Comparison of ENCODE assay signal across 21 mouse cellular contexts in genomic region chr17:24642791-24643343, GRCm38 (mm10). TPM values are rescaled to one million over a fixed set of nuclear protein-coding genes. Genes with fewer than 3 reads are reported as not detected.
A peak's percentile ranks its signal among the peaks of the same experiment; 100 is the strongest.
DNase-seq lines count a peak whose midpoint lies in the region; ATAC-seq and TF ChIP-seq lines count a peak whose summit lies in the region.
"Had no signal": no experiment of that assay in that cellular context is flagged by ENCODE, and none has a peak within 500 bp of the region (broad histone marks: within the 10 kb centered on the region; RNA-seq: fewer than 3 reads in every experiment).

No protein-coding gene starts in this region.

- peak overlapping the region; percentile 94 for H3K27ac ChIP-seq in gastrocnemius, adult 2 months
- H3K27ac ChIP-seq in hindbrain, embryonic 13.5 days, result no peak overlapping the region
- H3K27ac ChIP-seq in hindbrain, embryonic 14.5 days, result no peak overlapping the region
- H3K27ac ChIP-seq in left cerebral cortex, adult 2 months, result peak overlapping the region; percentile 85; the same call in 1 of the 2 replicates
- H3K27ac ChIP-seq in cortical plate, adult 2 months (ENCODE audit: insufficient read depth, low read length), result 0 out of 2 replicates have a peak overlapping the region, but pooled peaks have one; percentile 86
- H3K27ac ChIP-seq: liver, embryonic 15.5 days had no signal

- intact Hi-C loops in gastrocnemius, adult 2 months (cut with DNase I), result no loop called here
- intact Hi-C loops in left cerebral cortex, adult 2 months (cut with DNase I), result no loop called here
- intact Hi-C loops in left cerebral cortex, postnatal 14 days (cut with DNase I), result no loop called here

- no peaks in the 10 kb centered on the region for H3K9me3 ChIP-seq in hindbrain, embryonic 13.5 days
- no peaks in the 10 kb centered on the region for H3K9me3 ChIP-seq in hindbrain, embryonic 14.5 days (ENCODE audit: control insufficient read depth, low read length)
- H3K9me3 ChIP-seq: limb, embryonic 12.5 days; liver, embryonic 15.5 days had no signal

- TF ChIP-seq CTCF in gastrocnemius, adult 2 months (IDR thresholded peaks at IDR 0.05), result no peak
- TF ChIP-seq CTCF in left cerebral cortex, adult 2 months (IDR thresholded peaks at IDR 0.05), result no peak
- no peak for TF ChIP-seq CTCF in cortical plate, adult 2 months (IDR thresholded peaks at IDR 0.05; ENCODE audit: extremely low read depth, insufficient read depth, low read length)

- 86% methylated on average over 6 of the region's 6 CpGs for WGBS in hindbrain, embryonic 13.5 days
- 70% methylated on average over 6 of the region's 6 CpGs for WGBS in hindbrain, embryonic 14.5 days

- peaks cover 6% of the 10 kb centered on the region; the same call in 1 of the 2 replicates for H3K27me3 ChIP-seq in hindbrain, embryonic 13.5 days
- H3K27me3 ChIP-seq in hindbrain, embryonic 14.5 days (ENCODE audit: control insufficient read depth, insufficient read depth, low read length), result no peaks in the 10 kb centered on the region
- H3K27me3 ChIP-seq: limb, embryonic 12.5 days; Patski had no signal

- H3K4me3 ChIP-seq in gastrocnemius, adult 2 months, result peak overlapping the region; percentile 83
- H3K4me3 ChIP-seq in hindbrain, embryonic 13.5 days, result no peak overlapping the region
- H3K4me3 ChIP-seq in hindbrain, embryonic 14.5 days (replicated peaks; ENCODE audit: low read length), result no peak overlapping the region
- peak overlapping the region; percentile 7; the same call in 1 of the 2 replicates for H3K4me3 ChIP-seq in left cerebral cortex, adult 2 months
- no peak overlapping the region for H3K4me3 ChIP-seq in cortical plate, adult 2 months (ENCODE audit: insufficient read depth, low read length)
- H3K4me3 ChIP-seq: limb, embryonic 12.5 days; liver, embryonic 15.5 days had no signal

- H3K4me1 ChIP-seq in hindbrain, embryonic 13.5 days (replicated peaks), result peaks cover 13% of the 10 kb centered on the region; the same call in 1 of the 2 replicates
- no peaks in the 10 kb centered on the region for H3K4me1 ChIP-seq in hindbrain, embryonic 14.5 days (replicated peaks; ENCODE audit: control insufficient read depth, insufficient read depth, low read length)
- H3K4me1 ChIP-seq in cortical plate, adult 2 months (ENCODE audit: control insufficient read depth, insufficient read depth, low read length), result no peaks in the 10 kb centered on the region

- no peak overlapping the region for H3K4me2 ChIP-seq in hindbrain, embryonic 13.5 days
- H3K4me2 ChIP-seq in hindbrain, embryonic 14.5 days (replicated peaks), result no peak overlapping the region
- H3K4me2 ChIP-seq: limb, embryonic 12.5 days; liver, embryonic 15.5 days had no signal

- peaks cover 20% of the 10 kb centered on the region for H3K36me3 ChIP-seq in hindbrain, embryonic 13.5 days
- H3K36me3 ChIP-seq in hindbrain, embryonic 14.5 days (replicated peaks; ENCODE audit: control insufficient read depth, insufficient read depth), result peaks cover 13% of the 10 kb centered on the region
- H3K36me3 ChIP-seq: liver, embryonic 15.5 days had no signal

- DNase-seq in gastrocnemius, adult 2 months, result no peak
- no peak for DNase-seq in gastrocnemius, adult 18-20 months (ENCODE audit: low spot score)
- no peak for DNase-seq in hindbrain, embryonic 14.5 days (ENCODE audit: low spot score)
- no peak for DNase-seq in left cerebral cortex, adult 2 months (ENCODE audit: extremely low spot score in 1 of 2, low spot score in 2 of 2)
- DNase-seq in left cerebral cortex, postnatal 14 days (ENCODE audit: low spot score in 2 of 2), result no peak
- no peak for DNase-seq in spleen, adult 18-20 months
- DNase-seq: adrenal gland, adult 8-10 months; cerebellum, postnatal 10 days; kidney, adult 8-10 months; lung, postnatal 36 days; right cerebral cortex, postnatal 4 days had no signal

- no peak for TF ChIP-seq POLR2A in cortical plate, adult 2 months (IDR thresholded peaks at IDR 0.05; ENCODE audit: extremely low read depth, insufficient read depth, low read length)

- peak overlapping the region; percentile 35; the same call in 1 of the 2 replicates for H3K9ac ChIP-seq in hindbrain, embryonic 13.5 days
- H3K9ac ChIP-seq in hindbrain, embryonic 14.5 days, result no peak overlapping the region
- H3K9ac ChIP-seq: limb, embryonic 12.5 days; liver, embryonic 15.5 days had no signal

- no peak for ATAC-seq in hindbrain, embryonic 13.5 days (ENCODE audit: low FRiP score)
- no peak for ATAC-seq in hindbrain, embryonic 14.5 days (ENCODE audit: low FRiP score)
- ATAC-seq: CD4-positive, CD25-positive, alpha-beta regulatory T cell, adult 4 months; Patski had no signal

RNA-seq across cellular contexts. Expression of gene Slc9a3r2, which starts 7.3 kb away (rescaled TPM):
- 10 to 100 TPM; 27.8 to 52.9 TPM for total RNA-seq in gastrocnemius, adult 2 months (2021)
- total RNA-seq in gastrocnemius, adult 18-20 months (2021), result 10 to 100 TPM; 31.8 to 55.0 TPM
- polyA plus RNA-seq in hindbrain, embryonic 13.5 days (2015; fragmentation: Nextera tagmentation; extraction: Ambion mirVana), result 32.7 and 34.3 TPM in 2 replicates
- polyA plus RNA-seq in hindbrain, embryonic 14.5 days (2014; fragmentation: Nextera tagmentation; extraction: Ambion mirVana), result 53.5 and 56.9 TPM in 2 replicates
- total RNA-seq in left cerebral cortex, adult 2 months (2021), result 10 to 100 TPM; 50.2 to 51.0 TPM
- 10 to 100 TPM; 52.6 to 53.0 TPM for total RNA-seq in left cerebral cortex, postnatal 14 days (2021)
- 68.2 and 69.0 TPM in 2 replicates for polyA plus RNA-seq in cortical plate, adult 2 months (2012; rRNA removed)
- polyA plus RNA-seq: CD4-positive, CD25-positive, alpha-beta regulatory T cell, adult 4 months had no signal

RNA-seq across cellular contexts. Expression of gene Nthl1, which starts 10.4 kb away (rescaled TPM):
- total RNA-seq in gastrocnemius, adult 2 months (2021), result 1 to 10 TPM; 2.6 to 3.4 TPM
- total RNA-seq in gastrocnemius, adult 18-20 months (2021), result 1 to 10 TPM; 2.5 to 3.5 TPM
- 8.2 and 8.8 TPM in 2 replicates for polyA plus RNA-seq in hindbrain, embryonic 13.5 days (2015; fragmentation: Nextera tagmentation; extraction: Ambion mirVana)
- 7.8 and 8.2 TPM in 2 replicates for polyA plus RNA-seq in hindbrain, embryonic 14.5 days (2014; fragmentation: Nextera tagmentation; extraction: Ambion mirVana)
- 1 to 10 TPM; 5.5 to 5.7 TPM for total RNA-seq in left cerebral cortex, adult 2 months (2021)
- 1 to 10 TPM; 4.4 to 5.0 TPM for total RNA-seq in left cerebral cortex, postnatal 14 days (2021)
- polyA plus RNA-seq in cortical plate, adult 2 months (2012; rRNA removed), result 9.7 and 10.8 TPM in 2 replicates

RNA-seq across cellular contexts. Expression of gene Tsc2, which starts 10.4 kb away (rescaled TPM):
- 10 to 100 TPM; 84.9 to 90.4 TPM for total RNA-seq in gastrocnemius, adult 2 months (2021)
- total RNA-seq in gastrocnemius, adult 18-20 months (2021), result 100 to 1,000 TPM in 1 of 2 experiments, 10 to 100 TPM in 1; 83.2 to 105 TPM
- polyA plus RNA-seq in hindbrain, embryonic 13.5 days (2015; fragmentation: Nextera tagmentation; extraction: Ambion mirVana), result 67.9 and 76.0 TPM in 2 replicates
- polyA plus RNA-seq in hindbrain, embryonic 14.5 days (2014; fragmentation: Nextera tagmentation; extraction: Ambion mirVana), result 74.7 and 76.7 TPM in 2 replicates
- 100 to 1,000 TPM; 140 to 159 TPM for total RNA-seq in left cerebral cortex, adult 2 months (2021)
- total RNA-seq in left cerebral cortex, postnatal 14 days (2021), result 100 to 1,000 TPM; 122 to 130 TPM
- polyA plus RNA-seq in cortical plate, adult 2 months (2012; rRNA removed), result 163 and 192 TPM in 2 replicates

RNA-seq across cellular contexts. Expression of gene Npw, which starts 15.4 kb away (rescaled TPM):
- total RNA-seq in gastrocnemius, adult 2 months (2021), result not detected
- not detected for total RNA-seq in gastrocnemius, adult 18-20 months (2021)
- polyA plus RNA-seq in hindbrain, embryonic 13.5 days (2015; fragmentation: Nextera tagmentation; extraction: Ambion mirVana), result not detected in 2 replicates
- polyA plus RNA-seq in hindbrain, embryonic 14.5 days (2014; fragmentation: Nextera tagmentation; extraction: Ambion mirVana), result 0.83 TPM in 1 of 2 replicates, not detected in the other
- total RNA-seq in left cerebral cortex, adult 2 months (2021), result 1 to 10 TPM in 1 of 2 experiments, under 1 TPM in 1; 0.58 to 1.4 TPM
- 1 to 10 TPM in 1 of 2 experiments, under 1 TPM in 1; 0.95 to 1.4 TPM for total RNA-seq in left cerebral cortex, postnatal 14 days (2021)
- polyA plus RNA-seq in cortical plate, adult 2 months (2012; rRNA removed), result 0.34 and 0.50 TPM in 2 replicates
- total RNA-seq: adrenal gland, adult 8-10 months; gastrocnemius, adult 8-10 months; granulocyte monocyte progenitor cell, adult 5-6 weeks; heart, postnatal 25 days had no signal
- polyA plus RNA-seq: CD4-positive, CD25-positive, alpha-beta regulatory T cell, adult 4 months; neural tube, embryonic 11.5 days; Patski had no signal

RNA-seq across cellular contexts. Expression of gene Zfp598, which starts 26.6 kb away (rescaled TPM):
- 10 to 100 TPM; 22.1 to 24.5 TPM for total RNA-seq in gastrocnemius, adult 2 months (2021)
- total RNA-seq in gastrocnemius, adult 18-20 months (2021), result 10 to 100 TPM; 23.1 to 25.4 TPM
- 17.7 and 17.8 TPM in 2 replicates for polyA plus RNA-seq in hindbrain, embryonic 13.5 days (2015; fragmentation: Nextera tagmentation; extraction: Ambion mirVana)
- 22.8 and 25.6 TPM in 2 replicates for polyA plus RNA-seq in hindbrain, embryonic 14.5 days (2014; fragmentation: Nextera tagmentation; extraction: Ambion mirVana)
- total RNA-seq in left cerebral cortex, adult 2 months (2021), result 10 to 100 TPM; 41.6 to 49.0 TPM
- 10 to 100 TPM; 37.9 to 39.3 TPM for total RNA-seq in left cerebral cortex, postnatal 14 days (2021)
- polyA plus RNA-seq in cortical plate, adult 2 months (2012; rRNA removed), result 53.5 and 53.6 TPM in 2 replicates

Comparison
In these comparisons a context has a peak if more than half of its experiments do, and no peak if none do; other contexts are left out.
1. H3K27ac ChIP-seq: peak in gastrocnemius, adult 2 months (single experiment), left cerebral cortex, adult 2 months (single experiment) and cortical plate, adult 2 months (single experiment); none in hindbrain, embryonic 13.5 days (single experiment) and hindbrain, embryonic 14.5 days (single experiment).
2. H3K4me3 ChIP-seq: peak in gastrocnemius, adult 2 months (single experiment) and left cerebral cortex, adult 2 months (single experiment); none in hindbrain, embryonic 13.5 days (single experiment), hindbrain, embryonic 14.5 days (single experiment) and cortical plate, adult 2 months (single experiment).